Mouse (Mus musculus) B cell, adult 67 days (primary cell): ENCODE measurements around the gene Gnpnat1. TPM values are rescaled to one million over a fixed set of nuclear protein-coding genes. Genes with fewer than 3 reads are reported as not detected.

Experiments
- total RNA-seq, 2 experiments: library from RNA; stranded (reverse); gene quantifications; 4 replicates each; pipeline ENCODE4 v1.2.4; 2023

Gene Gnpnat1
- 10 to 100 TPM; 13.0 to 21.1 TPM for total RNA-seq

DNA sequence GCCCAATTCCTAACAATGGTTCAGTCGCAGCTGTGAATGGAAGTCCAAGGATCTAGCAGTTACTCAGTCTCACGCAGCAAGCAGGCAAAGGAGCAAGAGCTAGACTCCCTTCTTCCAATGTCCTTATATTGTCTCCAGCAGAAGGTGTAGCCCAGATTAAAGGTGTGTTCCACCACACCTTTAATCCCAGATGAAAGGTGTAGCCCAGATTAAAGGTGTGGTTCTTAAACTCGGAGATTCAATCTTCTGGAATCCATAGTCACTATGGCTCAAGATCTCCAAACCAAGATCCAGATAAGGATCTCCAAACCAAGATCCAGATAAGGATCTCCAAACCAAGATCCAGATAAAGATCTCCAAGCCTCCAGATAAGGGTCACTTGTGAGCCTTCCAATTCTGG, at the start of gene Gnpnat1:
Gene Gnpnat1, minus strand, starts transcription at position 101 of the 400 bp plus-strand sequence.

DNA sequence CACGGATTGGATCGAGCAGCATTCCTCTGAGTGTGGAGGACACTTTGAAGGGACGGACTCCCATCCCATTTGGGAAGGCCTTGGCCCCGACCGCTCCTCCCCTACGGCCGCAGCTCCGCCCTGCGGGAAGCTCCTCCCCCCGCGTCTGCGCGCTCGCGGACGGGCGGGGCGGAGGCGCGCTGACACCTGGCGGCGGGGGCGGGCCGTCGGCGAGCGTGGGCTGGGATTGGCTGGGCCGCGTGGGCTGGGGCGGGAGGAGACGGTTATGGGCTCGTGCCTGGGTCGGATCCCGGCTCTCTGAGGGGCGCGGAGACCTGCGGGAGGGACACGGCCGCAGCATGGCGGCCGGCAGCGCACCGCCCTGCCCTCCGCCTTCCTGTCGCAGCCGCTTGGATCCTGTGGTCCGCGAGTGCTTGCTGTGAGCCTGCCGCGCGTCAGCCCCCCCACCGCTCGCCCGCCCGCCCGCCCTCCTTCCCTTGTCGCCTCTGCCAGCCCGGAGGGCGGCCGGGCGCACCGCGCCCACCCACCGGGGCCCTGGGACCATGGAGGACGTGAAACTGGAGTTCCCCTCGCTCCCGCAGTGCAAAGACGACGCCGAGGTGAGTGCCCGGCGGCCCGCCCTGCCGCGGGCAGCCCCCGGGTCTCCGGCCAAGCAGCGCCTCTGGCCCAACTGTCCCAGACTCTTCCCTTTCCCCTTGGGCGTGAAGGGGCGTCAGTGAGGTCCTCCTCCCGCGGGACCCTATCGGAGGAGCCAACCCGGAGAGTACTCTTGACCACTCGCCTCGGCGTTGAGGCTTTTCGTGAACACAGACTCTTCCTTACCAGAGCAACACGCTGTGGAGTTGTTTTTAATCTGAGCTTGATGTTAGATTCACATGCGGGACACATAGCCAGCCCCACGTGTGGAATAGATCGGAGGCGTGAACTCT, 53.5 kb downstream of the Gnpnat1 start, which contains the start of gene Styx:
Gene Styx, plus strand, starts transcription at position 163 of the 929 bp plus-strand sequence.

DNA sequence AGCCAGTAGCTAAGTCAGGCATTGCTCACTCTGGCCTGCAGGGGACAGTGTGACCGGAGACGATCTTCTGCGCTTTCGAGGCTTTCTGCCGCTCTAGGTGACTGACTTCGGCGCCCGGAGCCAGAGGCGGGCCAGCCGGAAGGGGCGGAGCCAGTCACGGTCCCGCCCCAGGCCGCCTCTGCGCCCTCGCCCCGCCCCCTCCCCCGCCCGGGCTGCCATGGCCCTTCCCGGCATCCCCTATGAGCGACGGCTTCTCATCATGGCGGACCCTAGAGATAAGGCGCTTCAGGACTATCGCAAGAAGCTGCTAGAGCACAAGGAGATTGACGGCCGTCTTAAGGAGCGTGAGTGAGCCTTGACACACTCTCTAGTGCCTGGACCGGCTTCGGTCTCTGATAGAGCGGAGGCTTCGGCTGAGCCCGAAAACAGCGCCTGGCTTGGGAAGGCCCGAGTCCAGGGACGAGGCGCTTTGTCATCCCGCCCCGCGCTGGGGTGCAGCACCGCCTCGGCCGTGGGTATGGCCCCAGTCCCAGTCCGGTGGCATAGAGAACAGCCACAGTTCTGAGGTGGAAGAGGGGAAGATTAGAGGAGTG, 75.0 kb downstream of the Gnpnat1 start, which contains the start of gene Psmc6:
Gene Psmc6, plus strand, starts transcription at position 200 of the 593 bp plus-strand sequence.

Other genes starting within 250 kb of the Gnpnat1 start
- gene Gpr137c, start 185.2 kb downstream of the Gnpnat1 start, total RNA-seq, result 10 to 100 TPM; 51.9 to 72.4 TPM
- gene Txndc16, start 184.6 kb downstream of the Gnpnat1 start, total RNA-seq, result 100 to 1,000 TPM; 224 to 283 TPM
- 10 to 100 TPM; 23.3 to 28.4 TPM for gene Ero1l, start 86.1 kb downstream of the Gnpnat1 start, total RNA-seq
- gene Psmc6, start 75.1 kb downstream of the Gnpnat1 start, total RNA-seq, result 100 to 1,000 TPM; 112 to 115 TPM
- 10 to 100 TPM; 31.1 to 41.0 TPM for gene Styx, start 53.8 kb downstream of the Gnpnat1 start, total RNA-seq
- not detected for gene Fermt2, start 125.2 kb upstream of the Gnpnat1 start, total RNA-seq